Mouse (Mus musculus): ENCODE data around the gene Farp1. TPM values are rescaled to one million over a fixed set of nuclear protein-coding genes. Genes with fewer than 3 reads are reported as not detected.

Gene Farp1
- total RNA-seq, 2 experiments from 2014 or later, result 21.1 to 32.3 TPM

GRCm38 (mm10) chr14:121220723-121221122, 185.7 kb downstream of the Farp1 start:
- peak; percentile 77 for DNase-seq

- peak; percentile 35 for DNase-seq
Observed at GRCm38 (mm10) chr14:121225804-121226203, 190.8 kb downstream of the Farp1 start.

- no peak for DNase-seq
Observed at GRCm38 (mm10) chr14:121229036-121229773, 194.2 kb downstream of the Farp1 start.

GRCm38 (mm10) chr14:121231232-121231631, 196.2 kb downstream of the Farp1 start:
- no peak for DNase-seq

GRCm38 (mm10) chr14:121234741-121235307, 199.8 kb downstream of the Farp1 start:
- no peak for DNase-seq

GRCm38 (mm10) chr14:121236736-121237135, 201.7 kb downstream of the Farp1 start:
- DNase-seq, result no peak

- DNase-seq, result no peak
Observed at GRCm38 (mm10) chr14:121238727-121239126, 203.7 kb downstream of the Farp1 start.

- no peak for DNase-seq
Observed at GRCm38 (mm10) chr14:121239386-121239785, 204.4 kb downstream of the Farp1 start.

- DNase-seq, result no peak
Observed at GRCm38 (mm10) chr14:121244104-121244503, 209.1 kb downstream of the Farp1 start.

GRCm38 (mm10) chr14:121246048-121246731, 211.2 kb downstream of the Farp1 start:
- no peak for DNase-seq

GRCm38 (mm10) chr14:121247287-121247686, 212.3 kb downstream of the Farp1 start:
- no peak for DNase-seq

- DNase-seq, result no peak
Observed at GRCm38 (mm10) chr14:121248346-121248745, 213.3 kb downstream of the Farp1 start.

- no peak for DNase-seq
Observed at GRCm38 (mm10) chr14:121251099-121251498, 216.1 kb downstream of the Farp1 start.

- no peak for DNase-seq
Observed at GRCm38 (mm10) chr14:121251708-121252107, 216.7 kb downstream of the Farp1 start.

- no peak for DNase-seq
Observed at GRCm38 (mm10) chr14:121252542-121252941, 217.5 kb downstream of the Farp1 start.

- no peak for DNase-seq
Observed at GRCm38 (mm10) chr14:121254869-121255268, 219.9 kb downstream of the Farp1 start.

GRCm38 (mm10) chr14:121255469-121255868, 220.5 kb downstream of the Farp1 start:
- DNase-seq, result no peak

GRCm38 (mm10) chr14:121256896-121257295, 221.9 kb downstream of the Farp1 start:
- DNase-seq, result peak; percentile 41

GRCm38 (mm10) chr14:121259332-121259731, 224.3 kb downstream of the Farp1 start:
- no peak for DNase-seq

- DNase-seq, result peak; percentile 75
Observed at GRCm38 (mm10) chr14:121259789-121260188, 224.8 kb downstream of the Farp1 start.

- DNase-seq, result no peak
Observed at GRCm38 (mm10) chr14:121261229-121261879, 226.4 kb downstream of the Farp1 start.

GRCm38 (mm10) chr14:121262606-121263005, 227.6 kb downstream of the Farp1 start:
- no peak for DNase-seq

GRCm38 (mm10) chr14:121263912-121264311, 228.9 kb downstream of the Farp1 start:
- DNase-seq, result no peak
